Mouse (Mus musculus) hindbrain, postnatal 0 days (tissue): ENCODE measurements around the gene Klhdc8b. TPM values are rescaled to one million over a fixed set of nuclear protein-coding genes. Genes with fewer than 3 reads are reported as not detected.

Experiments used
- ATAC-seq: fragments of 200-750 bp; cut with Nextera tagmentation; 2 replicates; pipeline ENCODE4 v1.8.0; 2017; ENCODE audit warnings: mild to moderate bottlenecking, moderate TSS enrichment, moderate library complexity
- DNase-seq: peaks from one replicate; pipeline ENCODE4 v3.0.0-alpha.2; 2015; ENCODE audit warnings: low spot score
- H3K27ac ChIP-seq: fragments of 300-500 bp; sonication (generic); 2 replicates; pipeline ENCODE4 v1.5.1; 2014; ENCODE audit warnings: mild to moderate bottlenecking
- H3K27me3 ChIP-seq: fragments of 300-500 bp; sonication (generic); 2 replicates; pipeline ENCODE4 v1.6.1; 2014; ENCODE audit warnings: low read length, mixed read lengths; ENCODE audit not compliant: insufficient read depth
- H3K36me3 ChIP-seq: fragments of 300-500 bp; sonication (generic); 2 replicates; pipeline ENCODE4 v1.6.1; 2014; ENCODE audit warnings: low read length, mixed read lengths; ENCODE audit not compliant: insufficient read depth
- H3K4me1 ChIP-seq: fragments of 300-500 bp; sonication (generic); 2 replicates; pipeline ENCODE4 v1.6.1; 2014; ENCODE audit warnings: antibody characterized with exemption, low read length, mixed read lengths; ENCODE audit not compliant: insufficient read depth
- H3K4me2 ChIP-seq: fragments of 300-500 bp; sonication (generic); 2 replicates; pipeline ENCODE4 v1.6.1; 2014; ENCODE audit warnings: low read depth, mild to moderate bottlenecking, low read length, moderate library complexity, mixed read lengths
- H3K4me3 ChIP-seq: fragments of 300-500 bp; sonication (generic); 2 replicates; pipeline ENCODE4 v1.5.1; 2014; ENCODE audit warnings: low read length
- H3K9ac ChIP-seq: fragments of 300-500 bp; sonication (generic); replicated peaks from 2 replicates; pipeline ENCODE4 v1.6.1; 2014; ENCODE audit warnings: mild to moderate bottlenecking, low read length, moderate library complexity, mixed read lengths
- H3K9me3 ChIP-seq: fragments of 300-500 bp; sonication (generic); 2 replicates; pipeline ENCODE4 v1.6.1; 2016; ENCODE audit warnings: low read length, mixed read lengths
- CTCF ChIP-seq: IDR thresholded peaks from 2 replicates; pipeline ENCODE4 v1.5.1; 2016; ENCODE audit warnings: antibody characterized with exemption, control low read depth, low read depth
- WGBS: fragments of 180-500 bp; shearing (Covaris S2); extraction: QIAGEN DNeasy Blood & Tissue Kit; methylation state at CpG from one replicate; pipeline ENCODE4 v1.1.7; 2014; 5-methylcytosine and 5-hydroxymethylcytosine counted together
- polyA plus RNA-seq: library from polyadenylated mRNA; unstranded; fragments of >200 nt; fragmentation: Nextera tagmentation; extraction: Ambion mirVana; gene quantifications from 2 replicates; pipeline ENCODE4 v1.2.1, GENCODE M21; 2015
- total RNA-seq: library from RNA; depleted of rRNA; stranded (reverse); fragments of >200 nt; gene quantifications from 2 replicates; pipeline ENCODE4 v1.2.3, GENCODE M21; 2014

The Klhdc8b gene
- total and polyA plus RNA-seq, 2 experiments from 2014 or later = 46.5 to 72.8 TPM

- Histone ChIP-seq H3K4me2 (no peak overlapping the region), H3K4me1 (peaks cover 13% of the 10 kb centered on the region), H3K9ac (no peak overlapping the region), H3K27me3 (no peaks in the 10 kb centered on the region), H3K4me3 (no peak overlapping the region), H3K27ac (no peak overlapping the region), H3K9me3 (no peaks in the 10 kb centered on the region), H3K36me3 (no peaks in the 10 kb centered on the region)
- WGBS = 87% methylated on average over 19 of the region's 19 CpGs
- DNase-seq (no peak), ATAC-seq (no peak)
- TF ChIP-seq CTCF = no peak
Observed at GRCm38 (mm10) chr9:108481520-108482210, 20.3 kb upstream of the Klhdc8b start.

DNA sequence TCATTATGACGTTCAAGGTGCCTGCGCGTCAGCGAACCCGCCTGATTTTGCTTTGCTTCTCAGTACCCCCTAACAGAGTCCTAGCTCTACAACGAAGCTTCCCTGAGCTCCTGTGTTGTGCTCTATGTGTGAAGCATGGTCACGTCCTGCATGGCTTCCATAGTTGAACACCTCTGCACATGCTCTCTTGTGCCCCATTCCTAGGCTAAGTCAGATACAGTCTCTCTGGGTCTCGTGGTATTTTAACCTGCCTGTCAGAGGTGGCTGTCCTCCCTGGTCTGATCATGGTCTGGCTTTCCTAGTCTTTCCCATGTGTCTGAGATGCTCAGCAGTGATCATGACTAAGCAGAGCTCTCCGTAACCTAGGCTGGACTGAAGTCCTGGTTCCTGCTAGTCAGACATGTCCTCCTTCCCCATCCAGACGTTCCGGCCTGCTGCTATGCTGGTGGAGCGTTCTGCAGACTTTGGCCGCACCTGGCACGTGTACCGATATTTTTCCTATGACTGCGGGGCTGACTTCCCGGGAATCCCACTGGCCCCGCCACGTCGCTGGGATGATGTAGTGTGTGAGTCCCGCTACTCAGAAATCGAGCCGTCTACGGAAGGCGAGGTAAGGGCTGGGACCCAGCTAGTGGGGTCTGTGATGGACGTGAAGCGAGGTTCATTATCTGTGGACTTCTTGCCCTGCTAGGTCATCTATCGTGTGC, 19.6 kb upstream of the Klhdc8b start:
- Histone ChIP-seq H3K4me1 (peaks cover 13% of the 10 kb centered on the region), H3K4me2 (0 out of 2 replicates have a peak overlapping the region, but pooled peaks have one; percentile 58), H3K9me3 (no peaks in the 10 kb centered on the region), H3K27ac (no peak overlapping the region), H3K4me3 (no peak overlapping the region), H3K36me3 (no peaks in the 10 kb centered on the region), H3K27me3 (no peaks in the 10 kb centered on the region), H3K9ac (no peak overlapping the region)
- no peak for DNase-seq
- TF ChIP-seq CTCF = no peak
- 91% methylated on average over 28 of the region's 28 CpGs for WGBS
- ATAC-seq = no peak

DNA sequence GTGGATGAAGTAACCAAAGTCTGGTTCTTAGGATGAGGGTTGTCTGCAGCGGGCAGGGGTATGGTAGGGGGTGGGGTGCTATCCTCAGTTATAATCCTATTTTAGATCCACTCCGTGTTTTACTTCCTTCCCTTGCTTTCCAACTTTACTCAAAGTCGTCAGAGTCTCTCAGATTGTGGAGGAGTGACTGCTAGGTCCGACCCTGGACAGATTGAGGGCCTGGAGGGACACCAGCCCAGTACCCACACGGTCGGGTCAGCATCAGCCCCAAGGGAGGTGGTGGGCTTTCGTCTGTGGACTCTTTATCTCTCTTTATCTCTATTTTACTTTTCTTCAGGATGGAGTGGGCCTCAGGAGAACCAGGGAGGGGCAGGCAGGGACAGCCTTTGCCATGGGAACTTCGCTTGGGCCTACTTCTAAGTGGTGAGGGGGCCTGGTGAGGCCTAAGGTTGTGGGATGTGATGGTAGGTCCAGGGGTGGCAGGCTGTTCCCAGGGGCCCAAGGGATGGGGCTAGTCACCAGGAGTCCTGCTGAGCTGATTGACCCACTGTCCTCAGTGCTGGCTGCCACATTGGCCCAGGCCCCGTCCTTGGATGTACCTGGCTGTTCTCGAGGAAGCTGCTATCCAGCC, 18.5 kb upstream of the Klhdc8b start, which contains the start of gene Lamb2:
Gene Lamb2 (plus strand): TSS at position 16 of the 631 bp plus-strand sequence.
- Histone ChIP-seq H3K36me3 (no peaks in the 10 kb centered on the region), H3K27ac (peak within 1 kb of the TSS; percentile 60), H3K4me3 (peak within 1 kb of the TSS; percentile 40), H3K4me2 (peak within 1 kb of the TSS; percentile 58), H3K4me1 (peaks cover 13% of the 10 kb centered on the region), H3K9ac (peak within 1 kb of the TSS; percentile 48), H3K27me3 (no peaks in the 10 kb centered on the region), H3K9me3 (no peaks in the 10 kb centered on the region)
- peak; percentile 83 for DNase-seq
- TF ChIP-seq CTCF = no peak
- 9% methylated on average over 10 of the region's 10 CpGs for WGBS
- ATAC-seq = peak; percentile 58

- H3K9me3 ChIP-seq = no peaks in the 10 kb centered on the region
- H3K27ac ChIP-seq = no peak overlapping the region
- H3K4me2 ChIP-seq = peak overlapping the region; percentile 58
- WGBS = 26% methylated on average over 11 of the region's 11 CpGs
- peaks cover 13% of the 10 kb centered on the region for H3K4me1 ChIP-seq
- no peaks in the 10 kb centered on the region for H3K36me3 ChIP-seq
- DNase-seq (no peak), ATAC-seq (no peak)
- TF ChIP-seq CTCF = no peak
- 0 out of 2 replicates have a peak overlapping the region, but pooled peaks have one; percentile 48 for H3K9ac ChIP-seq
- no peaks in the 10 kb centered on the region for H3K27me3 ChIP-seq
- H3K4me3 ChIP-seq = 0 out of 2 replicates have a peak overlapping the region, but pooled peaks have one; percentile 40
Observed at GRCm38 (mm10) chr9:108479241-108479640, 17.9 kb upstream of the Klhdc8b start.

- DNase-seq = peak; percentile 63
- Histone ChIP-seq H3K9ac (peak overlapping the region; percentile 48), H3K36me3 (no peaks in the 10 kb centered on the region), H3K9me3 (no peaks in the 10 kb centered on the region), H3K4me2 (peak overlapping the region; percentile 58), H3K27me3 (no peaks in the 10 kb centered on the region), H3K4me3 (peak overlapping the region; percentile 40), H3K4me1 (peaks cover 13% of the 10 kb centered on the region), H3K27ac (peak overlapping the region; percentile 60)
- ATAC-seq = peak; percentile 50
- whole genome bisulfite sequencing = under 1% methylated on average over 20 of the region's 20 CpGs
- no peak for TF ChIP-seq CTCF
Observed at GRCm38 (mm10) chr9:108478638-108479156, 17.3 kb upstream of the Klhdc8b start.

DNA sequence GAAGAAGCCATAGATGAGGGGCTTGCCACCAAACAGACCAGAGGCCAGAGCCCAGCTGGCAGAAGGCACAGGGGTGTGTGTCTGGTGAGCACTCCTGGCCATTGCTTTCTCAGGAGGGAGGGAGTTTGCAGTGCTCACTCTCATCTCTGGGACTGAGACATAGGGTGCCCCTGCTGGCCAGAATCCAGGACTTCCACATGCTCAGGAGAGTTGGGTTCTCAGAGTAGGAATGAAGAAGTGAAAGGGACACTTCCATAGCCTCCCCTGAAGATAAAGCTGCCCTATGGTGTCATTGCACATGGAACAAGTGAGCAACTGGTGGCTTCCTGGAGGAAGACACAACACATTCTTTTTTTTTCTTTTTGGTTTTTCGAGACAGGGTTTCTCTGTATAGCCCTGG, 13.1 kb upstream of the Klhdc8b start:
- Histone ChIP-seq H3K9ac (no peak overlapping the region), H3K4me3 (no peak overlapping the region), H3K4me1 (peaks cover 8% of the 10 kb centered on the region), H3K27ac (no peak overlapping the region), H3K9me3 (no peaks in the 10 kb centered on the region), H3K36me3 (no peaks in the 10 kb centered on the region), H3K27me3 (no peaks in the 10 kb centered on the region), H3K4me2 (no peak overlapping the region)
- WGBS = 25% methylated on average over 1 of the region's 1 CpGs
- no peak for TF ChIP-seq CTCF
- no peak for DNase-seq
- no peak for ATAC-seq
